Mouse (Mus musculus) CH12.LX (cell line): ENCODE measurements at regions not wholly inside any gene's neighbourhood (a gene's known extent, or its start where the extent isn't known, plus 50 kb on each side); places are given as distances from the start of the nearest gene placed in this dataset.

Experiments
- DNase-seq: peaks from one replicate; pipeline ENCODE4 v3.0.0-alpha.2; 2013; ENCODE audit errors: extremely low read depth
- H3K27ac ChIP-seq: 2 replicates; pipeline ENCODE4 v1.5.1; 2012; ENCODE audit warnings: low read depth, mild to moderate bottlenecking, control low read depth, moderate library complexity; ENCODE audit not compliant: insufficient read depth
- H3K27me3 ChIP-seq: replicated peaks from 2 replicates; pipeline ENCODE3; 2012; ENCODE audit warnings: inconsistent platforms
- H3K36me3 ChIP-seq, 2 experiments: replicated peaks in 1 of 2; 2 replicates each; pipeline versions ENCODE3 to v1.6.1; 2012; ENCODE audit warnings: inconsistent platforms in 1 of 2, low read length in 1 of 2, mild to moderate bottlenecking in 1 of 2, mixed read lengths in 1 of 2, moderate library complexity in 1 of 2; ENCODE audit not compliant: control insufficient read depth in 1 of 2, insufficient read depth in 1 of 2
- H3K4me1 ChIP-seq, 2 experiments: 2 replicates each; pipeline ENCODE4 v1.6.1; 2012; ENCODE audit warnings: inconsistent platforms in 1 of 2, moderate library complexity in 1 of 2; ENCODE audit not compliant: insufficient read depth in 2 of 2, control insufficient read depth in 1 of 2
- H3K4me2 ChIP-seq: 2 replicates; pipeline ENCODE4 v1.6.1; 2012; ENCODE audit warnings: low read depth, mild to moderate bottlenecking, control low read depth; ENCODE audit not compliant: poor library complexity, insufficient read depth, severe bottlenecking
- H3K4me3 ChIP-seq, 3 experiments: fragments of 150-350 bp in 1 of 3; sonication (generic) in 1 of 3; replicated peaks in 1 of 3; 2 replicates each; pipeline versions ENCODE3 to v1.5.1; 2011 to 2012; ENCODE audit warnings: low read depth in 2 of 3, low read length in 2 of 3, mild to moderate bottlenecking in 2 of 3, moderate library complexity in 2 of 3, control low read depth in 1 of 3, improper control_type of control experiment in 1 of 3, inconsistent platforms in 1 of 3, mixed read lengths in 1 of 3; ENCODE audit not compliant: poor library complexity in 1 of 3
- H3K79me2 ChIP-seq: replicated peaks from 2 replicates; pipeline ENCODE4 v1.6.1; 2012; ENCODE audit warnings: mild to moderate bottlenecking, moderate library complexity; ENCODE audit not compliant: control insufficient read depth, poor library complexity, insufficient read depth, severe bottlenecking; ENCODE audit errors: extremely low read depth
- H3K9ac ChIP-seq: 2 replicates; pipeline ENCODE4 v1.6.1; 2012; ENCODE audit warnings: low read depth, mild to moderate bottlenecking, control low read depth, moderate library complexity; ENCODE audit not compliant: insufficient read depth
- H3K9me3 ChIP-seq: replicated peaks from 2 replicates; pipeline ENCODE3; 2012; ENCODE audit warnings: low read length, inconsistent platforms, mixed read lengths
- E2F4 ChIP-seq: IDR thresholded peaks from 2 replicates; pipeline ENCODE4 v1.6.1; 2011; ENCODE audit warnings: low read depth, low read length, improper control_type of control experiment; ENCODE audit not compliant: insufficient replicate concordance
- ELF1 ChIP-seq: IDR thresholded peaks from 2 replicates; pipeline ENCODE4 v1.6.1; 2014; ENCODE audit warnings: low read depth, mild to moderate bottlenecking, inconsistent platforms, low read length, improper control_type of control experiment
- EP300 ChIP-seq: IDR thresholded peaks from 2 replicates; pipeline ENCODE4 v1.6.1; 2011; ENCODE audit warnings: low read length, improper control_type of control experiment
- GABPA ChIP-seq: IDR thresholded peaks from 2 replicates; pipeline ENCODE4 v1.6.1; 2012; ENCODE audit warnings: low read depth, low read length, improper control_type of control experiment, inconsistent platforms; ENCODE audit not compliant: insufficient replicate concordance
- HCFC1 ChIP-seq: IDR thresholded peaks from 2 replicates; pipeline ENCODE4 v1.6.1; 2012; ENCODE audit warnings: low read depth, mild to moderate bottlenecking, inconsistent platforms, low read length, improper control_type of control experiment
- JUND ChIP-seq: conservative IDR thresholded peaks from 2 replicates; pipeline ENCODE4 v1.6.1; 2011; ENCODE audit warnings: low read depth, low read length, improper control_type of control experiment
- MAZ ChIP-seq: IDR thresholded peaks from 2 replicates; pipeline ENCODE4 v1.6.1; 2012; ENCODE audit warnings: low read depth, mild to moderate bottlenecking, inconsistent platforms, low read length, improper control_type of control experiment, moderate library complexity
- MEF2A ChIP-seq: IDR thresholded peaks from 2 replicates; pipeline ENCODE4 v1.6.1; 2014; ENCODE audit warnings: low read depth, mild to moderate bottlenecking, inconsistent platforms, low read length, improper control_type of control experiment, borderline replicate concordance
- NRF1 ChIP-seq: IDR thresholded peaks from 2 replicates; pipeline ENCODE4 v1.6.1; 2014; ENCODE audit warnings: low read depth, mild to moderate bottlenecking, inconsistent platforms, low read length, improper control_type of control experiment, moderate library complexity
- POLR2A ChIP-seq: IDR thresholded peaks from 2 replicates; pipeline ENCODE4 v1.6.1; 2011; ENCODE audit warnings: low read depth, mild to moderate bottlenecking, improper control_type of control experiment, low read length
- SMC3 ChIP-seq: IDR thresholded peaks from 2 replicates; pipeline ENCODE4 v1.6.1; 2011; ENCODE audit warnings: low read depth, low read length, improper control_type of control experiment
- TBP ChIP-seq: conservative IDR thresholded peaks from 2 replicates; pipeline ENCODE4 v1.6.1; 2011; ENCODE audit warnings: low read depth, low read length, improper control_type of control experiment
- ZC3H11A ChIP-seq: IDR thresholded peaks from 2 replicates; pipeline ENCODE4 v1.6.1; 2012; ENCODE audit warnings: low read depth, mild to moderate bottlenecking, inconsistent platforms, low read length, improper control_type of control experiment
- ZKSCAN1 ChIP-seq: IDR thresholded peaks from 2 replicates; pipeline ENCODE4 v1.6.1; 2012; ENCODE audit warnings: low read depth, inconsistent platforms, low read length, improper control_type of control experiment, borderline replicate concordance
- ZMIZ1 ChIP-seq: IDR thresholded peaks from 2 replicates; pipeline ENCODE4 v1.6.1; 2012; ENCODE audit warnings: low read depth, mild to moderate bottlenecking, inconsistent platforms, low read length, improper control_type of control experiment
- dilution Hi-C: fragments of 300-500 bp; cut with MboI; formaldehyde crosslinking; loops from 2 replicates; pipeline ENCODE4 v1.14.3; 2020; ENCODE audit warnings: low sequenced_read_pairs; ENCODE audit not compliant: extremely low pct_unique_long_range_greater_than_20kb, extremely low pct_ligation_motif_present
- in situ Hi-C: fragments of 300-500 bp; cut with MboI; formaldehyde crosslinking; loops from 3 replicates; pipeline ENCODE4 v1.14.3; 2019; ENCODE audit warnings: low sequenced_read_pairs, low pct_ligation_motif_present, low pct_unique_long_range_greater_than_20kb, mixed read lengths

DNA sequence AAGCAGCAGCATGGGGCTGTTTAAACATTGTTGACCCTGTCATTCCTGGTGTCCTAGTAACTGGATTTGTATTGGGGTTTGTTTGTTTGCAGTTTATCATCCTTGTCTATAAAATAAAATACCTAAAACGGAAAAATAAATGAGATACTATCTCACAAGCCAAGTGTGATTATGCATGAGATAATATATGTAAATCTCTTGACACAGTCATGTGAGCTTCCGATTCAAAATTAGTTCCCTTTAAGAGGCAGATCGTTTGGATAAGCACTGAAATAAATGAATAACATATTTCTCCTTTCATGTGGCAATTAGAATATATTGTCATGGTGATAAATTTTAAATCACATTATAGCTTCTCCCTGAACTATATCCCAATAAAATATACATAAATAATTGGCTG, 723.4 kb upstream of the Fam84a start:
- in situ Hi-C loops = no loop called here
- no peaks in the 10 kb centered on the region for H3K79me2 ChIP-seq
- no peak overlapping the region for H3K4me3 ChIP-seq
- dilution Hi-C loops = no loop called here
- DNase-seq = no peak
- no peak overlapping the region for H3K4me2 ChIP-seq
- no peak overlapping the region for H3K27ac ChIP-seq
- H3K4me1 ChIP-seq = no peaks in the 10 kb centered on the region
- H3K9me3 ChIP-seq = no peaks in the 10 kb centered on the region
- H3K9ac ChIP-seq = no peak overlapping the region
- no peaks in the 10 kb centered on the region for H3K27me3 ChIP-seq
- TF ChIP-seq JUND (no peak), NRF1 (no peak), ZMIZ1 (no peak), ZKSCAN1 (no peak), HCFC1 (no peak), MEF2A (no peak), E2F4 (no peak), ZC3H11A (no peak), GABPA (no peak), ELF1 (no peak)
- no peaks in the 10 kb centered on the region for H3K36me3 ChIP-seq

DNA sequence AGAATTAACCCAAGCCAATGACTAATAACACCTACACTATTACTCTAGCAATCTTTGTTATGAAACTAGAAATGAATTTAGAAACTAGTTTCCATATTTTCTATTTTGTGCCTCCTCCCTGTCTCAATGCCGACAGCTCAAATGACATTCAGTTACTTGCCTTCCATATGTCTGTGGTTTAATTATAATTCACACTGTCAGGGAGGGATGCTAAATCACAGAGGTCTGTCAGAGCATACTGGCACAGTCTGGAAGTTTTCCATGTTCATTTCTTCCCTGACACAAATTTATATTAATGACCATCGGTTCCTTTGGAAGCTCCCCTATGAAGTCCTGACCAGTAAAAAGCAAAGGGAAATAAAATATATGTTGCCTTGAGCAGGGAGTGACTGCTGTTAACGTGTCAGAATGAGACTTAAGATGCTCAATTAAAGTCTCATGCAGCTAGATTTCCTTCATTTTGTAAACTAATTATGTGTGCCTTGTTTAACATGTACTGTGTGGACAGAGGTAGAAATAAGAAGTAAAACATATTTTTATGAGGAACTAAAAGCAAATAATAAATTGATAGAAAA, 719.6 kb upstream of the Fam84a start:
- H3K4me2 ChIP-seq = no peak overlapping the region
- no peaks in the 10 kb centered on the region for H3K9me3 ChIP-seq
- H3K27ac ChIP-seq = no peak overlapping the region
- in situ Hi-C loops = no loop called here
- TF ChIP-seq EP300 (no peak), POLR2A (no peak), SMC3 (no peak), TBP (no peak), JUND (no peak), MAZ (no peak)
- H3K27me3 ChIP-seq = no peaks in the 10 kb centered on the region
- H3K79me2 ChIP-seq = no peaks in the 10 kb centered on the region
- dilution Hi-C loops = no loop called here
- DNase-seq = no peak
- no peak overlapping the region for H3K4me3 ChIP-seq
- H3K9ac ChIP-seq = no peak overlapping the region
- no peaks in the 10 kb centered on the region for H3K4me1 ChIP-seq
- H3K36me3 ChIP-seq = no peaks in the 10 kb centered on the region
